Mouse (Mus musculus) lung, postnatal 14 days (tissue): ENCODE results near the gene Lrrk1.
A peak's percentile ranks its signal among the peaks of the same experiment; 100 is the strongest.

Experiments
- DNase-seq: peaks from one replicate; pipeline ENCODE4 v3.0.0; 2021

Lrrk1 gene

GRCm38 (mm10) chr7:66387813-66388521, at the start of gene Lrrk1:
Gene Lrrk1, minus strand, starts transcription at chr7:66388350.
- DNase-seq: peak; percentile 72

GRCm38 (mm10) chr7:66434453-66434935, 46.3 kb upstream of the Lrrk1 start:
- peak; percentile 77 for DNase-seq

- peak; percentile 37 for DNase-seq
Measured at GRCm38 (mm10) chr7:66427437-66428161, 39.4 kb upstream of the Lrrk1 start, which contains the start of gene Aldh1a3. Gene Aldh1a3, minus strand, starts transcription at chr7:66427517.

GRCm38 (mm10) chr7:66427053-66427436, 38.9 kb upstream of the Lrrk1 start:
- no peak for DNase-seq

- DNase-seq: no peak
Measured at GRCm38 (mm10) chr7:66421903-66422302, 33.8 kb upstream of the Lrrk1 start.

- DNase-seq: no peak
Measured at GRCm38 (mm10) chr7:66418981-66419380, 30.8 kb upstream of the Lrrk1 start.

- DNase-seq: no peak
Measured at GRCm38 (mm10) chr7:66416829-66417228, 28.7 kb upstream of the Lrrk1 start.

- DNase-seq: no peak
Measured at GRCm38 (mm10) chr7:66413093-66413492, 24.9 kb upstream of the Lrrk1 start.

- peak; percentile 46 for DNase-seq
Measured at GRCm38 (mm10) chr7:66409433-66409832, 21.3 kb upstream of the Lrrk1 start.

- no peak for DNase-seq
Measured at GRCm38 (mm10) chr7:66406971-66407370, 18.8 kb upstream of the Lrrk1 start.

- DNase-seq: no peak
Measured at GRCm38 (mm10) chr7:66405951-66406721, 18.0 kb upstream of the Lrrk1 start.

- no peak for DNase-seq
Measured at GRCm38 (mm10) chr7:66405541-66405940, 17.4 kb upstream of the Lrrk1 start.

GRCm38 (mm10) chr7:66404802-66405201, 16.7 kb upstream of the Lrrk1 start:
- no peak for DNase-seq

- no peak for DNase-seq
Measured at GRCm38 (mm10) chr7:66404141-66404540, 16.0 kb upstream of the Lrrk1 start.

- no peak for DNase-seq
Measured at GRCm38 (mm10) chr7:66402876-66403275, 14.7 kb upstream of the Lrrk1 start.

GRCm38 (mm10) chr7:66401605-66402004, 13.5 kb upstream of the Lrrk1 start:
- no peak for DNase-seq

- DNase-seq: no peak
Measured at GRCm38 (mm10) chr7:66397288-66397687, 9.1 kb upstream of the Lrrk1 start.

- DNase-seq: peak; percentile 77
Measured at GRCm38 (mm10) chr7:66388621-66389532, 727 bp upstream of the Lrrk1 start.

GRCm38 (mm10) chr7:66387419-66387812, 734 bp downstream of the Lrrk1 start:
- DNase-seq: no peak

- no peak for DNase-seq
Measured at GRCm38 (mm10) chr7:66386411-66386810, 1.7 kb downstream of the Lrrk1 start.

GRCm38 (mm10) chr7:66385826-66386225, 2.3 kb downstream of the Lrrk1 start:
- DNase-seq: no peak

- no peak for DNase-seq
Measured at GRCm38 (mm10) chr7:66384891-66385290, 3.3 kb downstream of the Lrrk1 start.
